Comparison of ENCODE assay signal across 12 mouse cellular contexts in the genomic region with DNA sequence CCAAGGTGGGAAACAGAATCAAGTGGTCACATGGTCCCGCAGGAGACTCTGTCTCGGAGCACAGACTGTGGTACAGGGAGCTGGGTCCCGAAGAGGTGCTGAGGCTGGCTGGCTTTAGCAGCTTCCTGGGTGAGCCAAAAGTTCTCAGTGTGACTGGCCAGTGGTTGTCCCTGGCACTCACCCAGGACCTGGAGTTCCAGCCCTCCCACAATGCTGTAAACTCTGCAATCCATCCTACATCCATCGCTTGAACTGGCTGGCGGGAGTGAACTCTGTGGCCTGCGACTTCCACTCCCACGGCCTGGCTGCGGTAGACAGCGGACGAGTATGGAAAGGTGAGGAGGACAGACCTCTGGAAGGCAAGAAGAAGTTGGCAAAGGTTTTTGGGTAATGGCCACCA. TPM values are rescaled to one million over a fixed set of nuclear protein-coding genes. Genes with fewer than 3 reads are reported as not detected.
DNase-seq lines count a peak whose midpoint lies in the region; ATAC-seq lines count a peak whose summit lies in the region.
"Had no signal": no experiment of that assay in that cellular context is flagged by ENCODE, and none has a peak within 500 bp of the region (broad histone marks: within the 10 kb centered on the region; RNA-seq: fewer than 3 reads in every experiment).

No protein-coding gene starts in this region.

- H3K27me3 ChIP-seq in midbrain, embryonic 11.5 days (ENCODE audit: control insufficient read depth, insufficient read depth, low read length): no peaks in the 10 kb centered on the region
- H3K27me3 ChIP-seq: embryonic facial prominence, embryonic 12.5 days; hindbrain, embryonic 15.5 days had no signal

- H3K9ac ChIP-seq in midbrain, embryonic 11.5 days (ENCODE audit: low read length): no peak overlapping the region
- H3K9ac ChIP-seq: embryonic facial prominence, embryonic 12.5 days; hindbrain, embryonic 15.5 days had no signal

- no peak for ATAC-seq in midbrain, embryonic 11.5 days (ENCODE audit: low FRiP score)

- H3K4me3 ChIP-seq in midbrain, embryonic 11.5 days (ENCODE audit: low read depth, low read length): no peak overlapping the region
- H3K4me3 ChIP-seq: embryonic facial prominence, embryonic 12.5 days; hindbrain, embryonic 15.5 days had no signal

- peaks cover 4% of the 10 kb centered on the region for H3K4me1 ChIP-seq in midbrain, embryonic 11.5 days (ENCODE audit: control insufficient read depth, insufficient read depth, low read length)

- 89% methylated on average over 10 of the region's 10 CpGs for WGBS in midbrain, embryonic 11.5 days

- H3K36me3 ChIP-seq in midbrain, embryonic 11.5 days (ENCODE audit: control insufficient read depth, insufficient read depth, low read length): no peaks in the 10 kb centered on the region
- H3K36me3 ChIP-seq: embryonic facial prominence, embryonic 12.5 days; hindbrain, embryonic 15.5 days had no signal

- no peaks in the 10 kb centered on the region for H3K9me3 ChIP-seq in midbrain, embryonic 11.5 days (ENCODE audit: control insufficient read depth, low read length)
- H3K9me3 ChIP-seq: embryonic facial prominence, embryonic 12.5 days; hindbrain, embryonic 15.5 days had no signal

- intact Hi-C loops in heart, postnatal 14 days (cut with DNase I): no loop called here

- DNase-seq in kidney, adult 18-20 months: peak; percentile 60
- DNase-seq in kidney, adult 9 months: no peak
- peak; percentile 75 for DNase-seq in adrenal gland, postnatal 14 days
- peak; percentile 69 to 80 for DNase-seq in heart, postnatal 14 days
- DNase-seq in ovary, postnatal 14 days (ENCODE audit: low spot score): peak; percentile 52
- DNase-seq in frontal cortex, postnatal 25 days (ENCODE audit: low spot score in 2 of 2): no peak
- DNase-seq in embryo, embryonic 9.5 days (ENCODE audit: extremely low spot score): no peak
- no peak for DNase-seq in midbrain, embryonic 11.5 days (ENCODE audit: low spot score, missing footprints)
- DNase-seq: midbrain, embryonic 14.5 days; right cerebral cortex, postnatal 4 days had no signal

- no peak overlapping the region for H3K27ac ChIP-seq in midbrain, embryonic 11.5 days (ENCODE audit: low read depth, low read length)
- H3K27ac ChIP-seq: embryonic facial prominence, embryonic 12.5 days; hindbrain, embryonic 15.5 days had no signal

- no peak overlapping the region for H3K4me2 ChIP-seq in midbrain, embryonic 11.5 days
- H3K4me2 ChIP-seq: embryonic facial prominence, embryonic 12.5 days; hindbrain, embryonic 15.5 days had no signal

RNA-seq across cellular contexts. Expression of a gene that starts 11.4 kb away (rescaled TPM):
- 119 TPM in 2 replicates for total RNA-seq in adrenal gland, postnatal 14 days (2021)
- total RNA-seq in heart, postnatal 14 days (2021): 10 to 100 TPM; 89.1 to 92.0 TPM
- polyA plus RNA-seq in midbrain, embryonic 11.5 days (2014; fragmentation: Nextera tagmentation; extraction: Ambion mirVana): 32.4 and 36.7 TPM in 2 replicates

Comparison
In these comparisons a context has a peak if more than half of its experiments do, and no peak if none do; other contexts are left out.
1. DNase-seq: peak in kidney, adult 18-20 months (single experiment), adrenal gland, postnatal 14 days (single experiment), heart, postnatal 14 days (2 of 2) and ovary, postnatal 14 days (single experiment); none in kidney, adult 9 months (single experiment), frontal cortex, postnatal 25 days (0 of 2), embryo, embryonic 9.5 days (single experiment) and midbrain, embryonic 11.5 days (single experiment).